Mouse (Mus musculus): ENCODE results near the gene Ano5. TPM values are rescaled to one million over a fixed set of nuclear protein-coding genes. Genes with fewer than 3 reads are reported as not detected.

Ano5 gene
- polyA plus RNA-seq, 1 experiment from 2014 or later = 0.07 TPM

- no peaks in the 10 kb centered on the region for H3K4me1 ChIP-seq (ENCODE audit: insufficient read depth, low read depth, low read length)
- no peak overlapping the region for H3K27ac ChIP-seq (ENCODE audit: low read length)
- H3K27me3 ChIP-seq (replicated peaks; ENCODE audit: insufficient read depth, low read length) = peaks cover 27% of the 10 kb centered on the region; the same call in 1 of the 2 replicates
- no peak overlapping the region for H3K9ac ChIP-seq (replicated peaks; ENCODE audit: low read depth)
- H3K4me2 ChIP-seq (replicated peaks; ENCODE audit: low read depth, low read length) = no peak overlapping the region
- no peak for DNase-seq (ENCODE audit: low spot score)
- ATAC-seq = no peak
- H3K9me3 ChIP-seq (ENCODE audit: low read length) = no peaks in the 10 kb centered on the region
- no peaks in the 10 kb centered on the region for H3K36me3 ChIP-seq (ENCODE audit: insufficient read depth, low read length)
- WGBS = under 1% methylated on average over 26 of the region's 26 CpGs
- TF ChIP-seq EP300 (IDR thresholded peaks at IDR 0.05) (no peak), CTCF (IDR thresholded peaks at IDR 0.05) (no peak)
- H3K4me3 ChIP-seq (ENCODE audit: low read depth, low read length) = no peak overlapping the region
Observed at GRCm38 (mm10) chr7:51627001-51627631, 116.3 kb downstream of the Ano5 start.

GRCm38 (mm10) chr7:51627666-51628065 is 116.8 kb downstream of the Ano5 start:
- Histone ChIP-seq H3K4me1 (ENCODE audit: insufficient read depth, low read depth, low read length) (no peaks in the 10 kb centered on the region), H3K36me3 (ENCODE audit: insufficient read depth, low read length) (no peaks in the 10 kb centered on the region), H3K27me3 (replicated peaks; ENCODE audit: insufficient read depth, low read length) (peaks cover 22% of the 10 kb centered on the region; the same call in 1 of the 2 replicates), H3K9me3 (ENCODE audit: low read length) (no peaks in the 10 kb centered on the region), H3K27ac (ENCODE audit: low read length) (no peak overlapping the region), H3K4me3 (ENCODE audit: low read depth, low read length) (no peak overlapping the region), H3K4me2 (replicated peaks; ENCODE audit: low read depth, low read length) (no peak overlapping the region), H3K9ac (replicated peaks; ENCODE audit: low read depth) (no peak overlapping the region)
- DNase-seq (ENCODE audit: low spot score) (no peak), ATAC-seq (no peak)
- WGBS = 3% methylated on average over 9 of the region's 9 CpGs
- no peak for TF ChIP-seq EP300 (IDR thresholded peaks at IDR 0.05)
- no peak for TF ChIP-seq CTCF (IDR thresholded peaks at IDR 0.05)

- H3K4me2 ChIP-seq (replicated peaks; ENCODE audit: low read depth, low read length) = no peak overlapping the region
- no peaks in the 10 kb centered on the region for H3K4me1 ChIP-seq (ENCODE audit: insufficient read depth, low read depth, low read length)
- no peak overlapping the region for H3K27ac ChIP-seq (ENCODE audit: low read length)
- no peak overlapping the region for H3K9ac ChIP-seq (replicated peaks; ENCODE audit: low read depth)
- no peaks in the 10 kb centered on the region for H3K9me3 ChIP-seq (ENCODE audit: low read length)
- TF ChIP-seq EP300 (IDR thresholded peaks at IDR 0.05) = no peak
- TF ChIP-seq CTCF (IDR thresholded peaks at IDR 0.05) = no peak
- no peaks in the 10 kb centered on the region for H3K36me3 ChIP-seq (ENCODE audit: insufficient read depth, low read length)
- ATAC-seq (no peak), DNase-seq (ENCODE audit: low spot score) (no peak)
- H3K4me3 ChIP-seq (ENCODE audit: low read depth, low read length) = no peak overlapping the region
- WGBS = 1% methylated on average over 9 of the region's 9 CpGs
- H3K27me3 ChIP-seq (replicated peaks; ENCODE audit: insufficient read depth, low read length) = peaks cover 21% of the 10 kb centered on the region; the same call in 1 of the 2 replicates
Observed at GRCm38 (mm10) chr7:51628349-51628748, 117.5 kb downstream of the Ano5 start.

GRCm38 (mm10) chr7:51629206-51629605 is 118.4 kb downstream of the Ano5 start:
- H3K9ac ChIP-seq (replicated peaks; ENCODE audit: low read depth) = no peak overlapping the region
- no peak overlapping the region for H3K4me3 ChIP-seq (ENCODE audit: low read depth, low read length)
- no peaks in the 10 kb centered on the region for H3K36me3 ChIP-seq (ENCODE audit: insufficient read depth, low read length)
- peaks cover 16% of the 10 kb centered on the region; the same call in 1 of the 2 replicates for H3K27me3 ChIP-seq (replicated peaks; ENCODE audit: insufficient read depth, low read length)
- ATAC-seq = no peak
- H3K9me3 ChIP-seq (ENCODE audit: low read length) = no peaks in the 10 kb centered on the region
- no peak for DNase-seq (ENCODE audit: low spot score)
- WGBS = 4% methylated on average over 3 of the region's 3 CpGs
- no peak overlapping the region for H3K4me2 ChIP-seq (replicated peaks; ENCODE audit: low read depth, low read length)
- TF ChIP-seq CTCF (IDR thresholded peaks at IDR 0.05) (no peak), EP300 (IDR thresholded peaks at IDR 0.05) (no peak)
- no peaks in the 10 kb centered on the region for H3K4me1 ChIP-seq (ENCODE audit: insufficient read depth, low read depth, low read length)
- no peak overlapping the region for H3K27ac ChIP-seq (ENCODE audit: low read length)

- DNase-seq (ENCODE audit: low spot score) = no peak
- H3K27me3 ChIP-seq (replicated peaks; ENCODE audit: insufficient read depth, low read length) = peaks cover 12% of the 10 kb centered on the region; the same call in 1 of the 2 replicates
- H3K4me1 ChIP-seq (ENCODE audit: insufficient read depth, low read depth, low read length) = no peaks in the 10 kb centered on the region
- H3K9ac ChIP-seq (replicated peaks; ENCODE audit: low read depth) = no peak overlapping the region
- no peak for ATAC-seq
- H3K4me3 ChIP-seq (ENCODE audit: low read depth, low read length) = no peak overlapping the region
- no peaks in the 10 kb centered on the region for H3K36me3 ChIP-seq (ENCODE audit: insufficient read depth, low read length)
- H3K27ac ChIP-seq (ENCODE audit: low read length) = no peak overlapping the region
- no peaks in the 10 kb centered on the region for H3K9me3 ChIP-seq (ENCODE audit: low read length)
- TF ChIP-seq EP300 (IDR thresholded peaks at IDR 0.05) (no peak), CTCF (IDR thresholded peaks at IDR 0.05) (no peak)
- no peak overlapping the region for H3K4me2 ChIP-seq (replicated peaks; ENCODE audit: low read depth, low read length)
- WGBS = 55% methylated on average over 3 of the region's 3 CpGs
Observed at GRCm38 (mm10) chr7:51631171-51631570, 120.3 kb downstream of the Ano5 start.

GRCm38 (mm10) chr7:51632543-51633229 is 121.9 kb downstream of the Ano5 start:
- ATAC-seq (no peak), DNase-seq (ENCODE audit: low spot score) (no peak)
- H3K27ac ChIP-seq (ENCODE audit: low read length) = no peak overlapping the region
- no peak overlapping the region for H3K4me2 ChIP-seq (replicated peaks; ENCODE audit: low read depth, low read length)
- TF ChIP-seq EP300 (IDR thresholded peaks at IDR 0.05) = no peak
- no peak for TF ChIP-seq CTCF (IDR thresholded peaks at IDR 0.05)
- H3K27me3 ChIP-seq (replicated peaks; ENCODE audit: insufficient read depth, low read length) = no peaks in the 10 kb centered on the region
- no peaks in the 10 kb centered on the region for H3K36me3 ChIP-seq (ENCODE audit: insufficient read depth, low read length)
- H3K9ac ChIP-seq (replicated peaks; ENCODE audit: low read depth) = no peak overlapping the region
- H3K4me3 ChIP-seq (ENCODE audit: low read depth, low read length) = no peak overlapping the region
- H3K4me1 ChIP-seq (ENCODE audit: insufficient read depth, low read depth, low read length) = no peaks in the 10 kb centered on the region
- 7% methylated on average over 9 of the region's 9 CpGs for WGBS
- no peaks in the 10 kb centered on the region for H3K9me3 ChIP-seq (ENCODE audit: low read length)

Measured in lung, postnatal 0 days (tissue).